Mouse (Mus musculus): ENCODE data around the gene Nme1. TPM values are rescaled to one million over a fixed set of nuclear protein-coding genes. Genes with fewer than 3 reads are reported as not detected.
A peak's percentile ranks its signal among the peaks of the same experiment; 100 is the strongest.

Nme1 gene
- 194 and 208 TPM in 2 replicates for polyA plus RNA-seq (2014; fragmentation: Nextera tagmentation; extraction: Ambion mirVana)

DNA sequence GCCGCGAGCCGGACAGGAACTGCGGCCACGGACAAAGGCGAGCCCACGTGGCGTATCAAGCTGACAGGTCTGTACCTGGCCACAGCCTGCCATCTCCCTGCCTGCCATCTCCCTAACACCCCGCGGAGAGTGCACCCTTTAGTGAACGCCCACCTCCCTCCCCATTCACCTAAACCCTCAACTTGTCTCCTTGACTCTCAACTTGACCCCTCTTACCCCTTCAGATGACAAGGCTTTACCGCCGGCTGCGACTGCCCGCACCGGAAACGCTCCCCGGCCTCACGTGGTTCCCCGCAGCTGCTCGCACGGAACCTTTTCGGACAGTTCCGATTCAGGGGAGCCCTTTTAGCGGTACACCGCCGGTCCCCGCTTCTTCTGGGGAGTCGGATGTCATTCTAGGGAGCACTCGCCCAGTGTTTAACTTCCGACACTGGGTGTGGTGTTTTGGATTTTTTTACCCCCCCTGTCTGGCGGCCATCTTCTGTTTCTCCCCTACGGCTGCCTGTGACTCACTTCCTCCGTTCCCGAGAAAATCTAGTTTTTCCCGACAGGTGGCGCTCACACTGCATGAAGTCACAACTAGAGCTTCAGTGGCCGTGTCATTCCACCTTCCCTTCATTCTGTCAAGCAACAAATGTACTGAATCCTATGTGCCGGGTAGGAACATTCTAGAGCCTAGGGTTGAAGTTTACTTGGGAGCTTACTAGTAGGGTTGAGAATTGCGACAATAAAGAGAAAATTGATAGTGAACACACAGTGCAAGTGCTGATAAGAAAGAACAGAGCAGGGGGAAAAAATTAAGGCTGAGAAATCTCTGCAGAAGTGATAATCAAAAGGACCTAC, at the start of gene Nme1, which contains the start of gene Gm20390:
Nme1 (minus strand) TSS at position 517 of the 843 bp plus-strand sequence.
Gm20390 (minus strand) TSS at position 289 of the 843 bp plus-strand sequence.
- peak within 1 kb of the TSS; percentile 79 for H3K4me2 ChIP-seq (ENCODE audit: low read length)
- H3K27ac ChIP-seq (ENCODE audit: low read depth) = peak within 1 kb of the TSS; percentile 36; the same call in 1 of the 2 replicates
- peak within 1 kb of the TSS; percentile 69 for H3K4me3 ChIP-seq (ENCODE audit: low read depth, low read length)
- H3K4me1 ChIP-seq (replicated peaks; ENCODE audit: control insufficient read depth, insufficient read depth, low read length) = peaks cover 10% of the 10 kb centered on the region; the same call in 1 of the 2 replicates
- H3K27me3 ChIP-seq (replicated peaks; ENCODE audit: control insufficient read depth, insufficient read depth, low read length) = no peaks in the 10 kb centered on the region
- peaks cover 25% of the 10 kb centered on the region for H3K36me3 ChIP-seq (ENCODE audit: control insufficient read depth, insufficient read depth, low read length)
- H3K9me3 ChIP-seq (ENCODE audit: control insufficient read depth, low read length) = no peaks in the 10 kb centered on the region
- ATAC-seq (replicated peaks; ENCODE audit: low FRiP score, low TSS enrichment, low read depth) (peak; percentile 96), DNase-seq (ENCODE audit: low spot score) (peak; percentile 100)
- WGBS = under 1% methylated on average over 40 of the region's 40 CpGs
- peak within 1 kb of the TSS; percentile 64 for H3K9ac ChIP-seq (ENCODE audit: low read length)

DNA sequence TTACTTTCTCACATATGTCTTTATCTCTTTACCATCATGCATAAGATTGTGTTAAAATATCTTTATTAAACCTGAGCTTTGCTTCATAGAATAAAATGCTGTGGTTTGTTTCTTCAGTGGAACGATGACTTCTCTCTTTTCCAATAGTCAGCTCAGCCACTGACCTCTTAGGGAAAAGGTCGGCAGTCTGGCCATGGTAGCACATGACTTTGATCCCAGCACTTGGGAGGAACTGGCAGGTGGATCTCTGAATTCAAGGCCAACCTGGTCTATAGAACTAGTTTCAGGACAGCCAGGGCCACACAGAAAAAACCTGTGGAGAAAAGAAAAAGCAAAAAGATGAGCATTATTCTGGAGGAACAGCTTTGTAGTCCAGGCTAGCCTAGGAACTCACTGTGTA, 35.0 kb upstream of the Nme1 start:
- 93% methylated on average over 2 of the region's 2 CpGs for WGBS
- H3K36me3 ChIP-seq (ENCODE audit: control insufficient read depth, insufficient read depth, low read length) = no peaks in the 10 kb centered on the region
- DNase-seq (ENCODE audit: low spot score) = no peak
- H3K27me3 ChIP-seq (replicated peaks; ENCODE audit: control insufficient read depth, insufficient read depth, low read length) = no peaks in the 10 kb centered on the region
- H3K4me2 ChIP-seq (ENCODE audit: low read length) = no peak overlapping the region
- no peak overlapping the region for H3K9ac ChIP-seq (ENCODE audit: low read length)
- H3K4me1 ChIP-seq (replicated peaks; ENCODE audit: control insufficient read depth, insufficient read depth, low read length) = no peaks in the 10 kb centered on the region; the same call in 1 of the 2 replicates
- H3K9me3 ChIP-seq (ENCODE audit: control insufficient read depth, low read length) = no peaks in the 10 kb centered on the region
- H3K4me3 ChIP-seq (ENCODE audit: low read depth, low read length) = no peak overlapping the region
- ATAC-seq (replicated peaks; ENCODE audit: low FRiP score, low TSS enrichment, low read depth) = no peak
- no peak overlapping the region for H3K27ac ChIP-seq (ENCODE audit: low read depth)

DNA sequence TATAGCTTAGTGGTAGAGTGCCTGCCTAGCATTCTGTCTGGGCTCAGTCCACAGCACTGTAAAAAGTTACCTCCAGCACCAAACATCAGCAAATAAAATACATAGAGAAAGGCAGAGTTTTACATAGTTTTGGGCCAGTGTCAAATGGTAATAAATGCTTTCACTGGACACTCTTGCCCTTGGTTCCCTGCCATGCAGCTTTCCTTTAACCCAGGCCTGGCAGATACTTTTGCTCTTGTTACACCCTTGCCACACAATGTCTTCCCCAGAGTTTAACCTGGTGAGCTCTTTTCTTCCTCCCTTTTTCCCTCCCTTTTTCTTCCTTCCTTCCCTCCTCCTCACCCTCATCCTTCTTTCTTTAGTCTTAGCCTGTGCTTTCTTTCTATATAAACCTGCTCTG, 31.0 kb upstream of the Nme1 start:
- ATAC-seq (replicated peaks; ENCODE audit: low FRiP score, low TSS enrichment, low read depth) (no peak), DNase-seq (ENCODE audit: low spot score) (no peak)
- no peak overlapping the region for H3K4me3 ChIP-seq (ENCODE audit: low read depth, low read length)
- H3K4me1 ChIP-seq (replicated peaks; ENCODE audit: control insufficient read depth, insufficient read depth, low read length) = peaks cover 16% of the 10 kb centered on the region
- H3K27ac ChIP-seq (ENCODE audit: low read depth) = no peak overlapping the region
- no peaks in the 10 kb centered on the region for H3K27me3 ChIP-seq (replicated peaks; ENCODE audit: control insufficient read depth, insufficient read depth, low read length)
- no peak overlapping the region for H3K9ac ChIP-seq (ENCODE audit: low read length)
- no peaks in the 10 kb centered on the region for H3K36me3 ChIP-seq (ENCODE audit: control insufficient read depth, insufficient read depth, low read length)
- H3K9me3 ChIP-seq (ENCODE audit: control insufficient read depth, low read length) = no peaks in the 10 kb centered on the region
- H3K4me2 ChIP-seq (ENCODE audit: low read length) = no peak overlapping the region

DNA sequence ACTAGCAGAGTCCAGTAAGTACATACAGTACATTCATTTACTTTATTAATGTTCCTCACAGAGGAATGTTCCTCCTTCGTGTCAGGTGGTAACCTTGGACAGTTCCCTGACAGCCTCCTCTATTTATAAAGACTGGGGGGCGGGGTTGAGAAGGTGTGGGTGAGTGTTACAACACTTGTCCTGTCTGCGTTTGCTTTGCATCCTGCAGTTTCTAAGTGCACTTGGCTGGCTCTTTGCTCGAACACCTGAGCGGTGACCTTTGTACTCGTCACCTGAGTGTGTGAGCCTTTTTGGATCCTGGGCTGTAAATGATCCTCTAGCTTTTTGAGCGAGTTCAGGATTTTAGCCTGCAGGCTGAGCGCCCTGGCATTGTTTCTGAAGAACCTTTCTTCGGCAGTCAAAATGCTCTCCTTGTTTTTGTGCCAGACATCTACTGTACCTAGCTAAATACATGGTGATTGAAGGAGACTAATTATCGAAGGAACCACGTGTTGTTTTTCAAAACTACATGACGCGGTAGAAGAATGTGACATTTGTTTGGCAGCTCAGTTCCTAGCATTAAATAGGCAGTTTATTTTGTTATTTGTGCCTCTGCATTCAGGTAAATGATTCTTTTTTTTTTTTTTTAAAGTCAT, 28.9 kb upstream of the Nme1 start:
- DNase-seq (ENCODE audit: low spot score) (peak; percentile 58), ATAC-seq (replicated peaks; ENCODE audit: low FRiP score, low TSS enrichment, low read depth) (0 out of 2 replicates have a peak, but pooled peaks have one; percentile 12)
- Histone ChIP-seq H3K9ac (ENCODE audit: low read length) (peak overlapping the region; percentile 81; the same call in 1 of the 2 replicates), H3K36me3 (ENCODE audit: control insufficient read depth, insufficient read depth, low read length) (no peaks in the 10 kb centered on the region), H3K27ac (ENCODE audit: low read depth) (no peak overlapping the region), H3K4me2 (ENCODE audit: low read length) (peak overlapping the region; percentile 72), H3K27me3 (replicated peaks; ENCODE audit: control insufficient read depth, insufficient read depth, low read length) (no peaks in the 10 kb centered on the region), H3K4me1 (replicated peaks; ENCODE audit: control insufficient read depth, insufficient read depth, low read length) (peaks cover 16% of the 10 kb centered on the region), H3K9me3 (ENCODE audit: control insufficient read depth, low read length) (no peaks in the 10 kb centered on the region), H3K4me3 (ENCODE audit: low read depth, low read length) (peak overlapping the region; percentile 95)
- WGBS = 32% methylated on average over 13 of the region's 13 CpGs

DNA sequence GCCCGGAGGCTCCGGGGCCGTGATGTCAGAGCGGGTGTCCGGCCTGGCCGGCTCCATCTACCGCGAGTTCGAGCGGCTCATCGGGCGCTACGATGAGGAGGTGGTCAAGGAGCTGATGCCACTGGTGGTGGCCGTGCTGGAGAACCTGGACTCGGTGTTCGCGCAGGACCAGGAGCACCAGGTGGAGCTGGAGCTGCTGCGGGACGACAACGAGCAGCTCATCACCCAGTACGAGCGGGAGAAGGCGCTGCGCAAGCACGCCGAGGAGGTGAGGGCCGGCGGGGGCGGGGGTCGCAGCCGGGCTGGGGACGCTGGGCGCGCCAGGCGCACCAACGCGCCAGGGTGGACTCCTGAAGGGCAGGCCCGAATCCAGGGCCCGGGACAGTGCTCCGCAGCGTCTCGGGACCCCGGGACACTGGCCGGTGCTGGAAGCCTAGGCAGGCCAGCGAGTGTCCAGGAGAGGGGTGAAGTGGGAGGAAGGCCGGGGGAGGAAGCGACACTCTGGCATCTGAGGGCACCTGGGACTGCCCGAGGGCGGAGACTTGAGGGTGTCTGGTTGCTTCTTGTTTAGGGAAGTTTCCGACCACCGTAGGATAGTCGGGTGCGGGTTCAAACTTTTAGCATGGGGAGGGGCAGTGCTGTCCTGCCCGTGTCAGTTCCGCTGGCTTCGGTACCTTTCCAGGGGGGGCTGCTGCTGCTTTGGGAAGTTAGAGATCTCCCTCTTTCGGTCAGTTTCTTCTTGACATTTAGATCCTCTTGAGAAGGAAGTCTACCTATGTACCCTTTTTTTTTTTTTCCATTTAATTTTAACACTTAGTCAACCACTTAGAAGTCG, 28.2 kb upstream of the Nme1 start:
- no peaks in the 10 kb centered on the region for H3K27me3 ChIP-seq (replicated peaks; ENCODE audit: control insufficient read depth, insufficient read depth, low read length)
- ATAC-seq (replicated peaks; ENCODE audit: low FRiP score, low TSS enrichment, low read depth) (no peak; the same call in 1 of the 2 replicates), DNase-seq (ENCODE audit: low spot score) (peak; percentile 82)
- H3K9me3 ChIP-seq (ENCODE audit: control insufficient read depth, low read length) = no peaks in the 10 kb centered on the region
- H3K4me1 ChIP-seq (replicated peaks; ENCODE audit: control insufficient read depth, insufficient read depth, low read length) = peaks cover 16% of the 10 kb centered on the region
- H3K4me3 ChIP-seq (ENCODE audit: low read depth, low read length) = peak overlapping the region; percentile 95
- H3K9ac ChIP-seq (ENCODE audit: low read length) = peak overlapping the region; percentile 81
- peak overlapping the region; percentile 72 for H3K4me2 ChIP-seq (ENCODE audit: low read length)
- H3K27ac ChIP-seq (ENCODE audit: low read depth) = peak overlapping the region; percentile 94
- H3K36me3 ChIP-seq (ENCODE audit: control insufficient read depth, insufficient read depth, low read length) = no peaks in the 10 kb centered on the region
- under 1% methylated on average over 57 of the region's 58 CpGs for WGBS

DNA sequence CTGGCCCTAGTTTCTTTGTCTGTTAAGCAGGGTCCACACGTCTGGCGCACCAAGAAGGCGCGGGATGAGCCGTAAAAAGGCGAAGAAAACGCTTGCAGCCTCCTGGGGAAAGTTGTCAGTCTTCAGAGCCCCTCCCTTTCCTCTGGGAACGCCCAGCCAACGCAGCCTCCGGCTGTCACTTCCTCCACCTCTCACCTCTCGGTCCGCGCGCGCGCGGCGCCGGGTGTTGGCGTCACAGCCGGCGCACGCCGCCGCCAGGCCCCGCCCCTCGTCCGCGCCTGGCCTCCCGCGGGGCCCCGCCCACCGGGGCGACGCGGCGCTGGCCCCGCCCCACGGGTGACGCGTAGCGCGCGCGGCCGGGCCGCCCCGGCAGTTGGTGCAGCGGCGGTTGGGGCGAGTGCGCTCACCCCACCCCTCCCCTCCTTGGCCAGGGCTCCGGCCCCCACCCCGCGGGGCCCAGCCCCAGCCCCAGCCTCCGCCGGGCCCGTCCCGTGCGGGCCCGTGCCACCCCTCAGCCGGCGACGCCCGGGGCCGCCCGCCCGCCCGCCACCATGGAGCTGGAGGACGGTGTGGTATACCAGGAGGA, 27.5 kb upstream of the Nme1 start, which contains the start of gene Spag9:
Spag9 (plus strand) TSS at position 372 of the 586 bp plus-strand sequence.
- H3K4me3 ChIP-seq (ENCODE audit: low read depth, low read length) = peak within 1 kb of the TSS; percentile 95
- under 1% methylated on average over 64 of the region's 70 CpGs for WGBS
- no peaks in the 10 kb centered on the region for H3K36me3 ChIP-seq (ENCODE audit: control insufficient read depth, insufficient read depth, low read length)
- H3K27me3 ChIP-seq (replicated peaks; ENCODE audit: control insufficient read depth, insufficient read depth, low read length) = no peaks in the 10 kb centered on the region
- DNase-seq (ENCODE audit: low spot score) (peak; percentile 94), ATAC-seq (replicated peaks; ENCODE audit: low FRiP score, low TSS enrichment, low read depth) (peak; percentile 90)
- peak within 1 kb of the TSS; percentile 90 for H3K4me2 ChIP-seq (ENCODE audit: low read length)
- H3K9ac ChIP-seq (ENCODE audit: low read length) = peak within 1 kb of the TSS; percentile 81
- H3K9me3 ChIP-seq (ENCODE audit: control insufficient read depth, low read length) = no peaks in the 10 kb centered on the region
- peak within 1 kb of the TSS; percentile 94 for H3K27ac ChIP-seq (ENCODE audit: low read depth)
- peaks cover 16% of the 10 kb centered on the region for H3K4me1 ChIP-seq (replicated peaks; ENCODE audit: control insufficient read depth, insufficient read depth, low read length)

DNA sequence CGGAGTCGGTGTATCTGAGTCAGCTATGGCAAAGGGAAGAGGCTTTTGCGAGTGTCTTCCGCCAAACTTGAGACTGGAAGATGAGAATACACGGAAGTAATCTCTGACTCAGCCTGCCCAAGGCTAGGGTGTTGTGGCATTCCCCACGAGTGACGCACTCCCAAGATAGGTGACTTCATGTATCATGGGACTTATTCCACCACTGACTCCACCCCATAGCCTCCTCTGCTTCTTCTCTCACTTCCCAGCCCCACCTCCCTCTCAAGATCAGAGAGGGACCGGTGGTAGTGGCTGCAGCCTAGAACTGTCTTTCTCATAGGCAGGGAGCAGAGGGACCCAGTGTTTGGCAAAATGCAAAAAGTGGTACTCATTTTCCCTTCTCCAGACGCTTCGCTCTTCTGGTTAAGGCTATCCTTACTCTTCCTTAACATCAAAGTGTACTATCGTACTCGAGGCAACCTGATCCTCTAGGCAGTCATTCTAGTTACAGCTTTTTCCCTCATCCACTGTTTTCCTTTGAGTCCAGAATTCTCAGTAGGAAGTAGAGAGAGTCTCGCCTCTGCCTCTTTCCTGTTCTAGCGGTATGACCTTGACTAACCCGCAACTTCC, 26.9 kb upstream of the Nme1 start:
- Histone ChIP-seq H3K27ac (ENCODE audit: low read depth) (peak overlapping the region; percentile 94), H3K27me3 (replicated peaks; ENCODE audit: control insufficient read depth, insufficient read depth, low read length) (no peaks in the 10 kb centered on the region), H3K4me2 (ENCODE audit: low read length) (peak overlapping the region; percentile 90), H3K36me3 (ENCODE audit: control insufficient read depth, insufficient read depth, low read length) (no peaks in the 10 kb centered on the region), H3K9me3 (ENCODE audit: control insufficient read depth, low read length) (no peaks in the 10 kb centered on the region), H3K4me3 (ENCODE audit: low read depth, low read length) (peak overlapping the region; percentile 95), H3K9ac (ENCODE audit: low read length) (peak overlapping the region; percentile 81), H3K4me1 (replicated peaks; ENCODE audit: control insufficient read depth, insufficient read depth, low read length) (peaks cover 16% of the 10 kb centered on the region)
- peak; percentile 82 for ATAC-seq (replicated peaks; ENCODE audit: low FRiP score, low TSS enrichment, low read depth)
- peak; percentile 75 for DNase-seq (ENCODE audit: low spot score)
- WGBS = 2% methylated on average over 15 of the region's 15 CpGs

Data from intestine, embryonic 14.5 days (tissue).